Mouse (Mus musculus): ENCODE measurements around the gene Alkbh6.

The Alkbh6 gene

GRCm38 (mm10) chr7:30334563-30334962 is 26.0 kb downstream of the Alkbh6 start:
- no peak for TF ChIP-seq GATA4 (IDR thresholded peaks at IDR 0.05; ENCODE audit: insufficient replicate concordance, low read length)

GRCm38 (mm10) chr7:30335688-30336087 is 27.2 kb downstream of the Alkbh6 start:
- no peak for TF ChIP-seq GATA4 (IDR thresholded peaks at IDR 0.05; ENCODE audit: insufficient replicate concordance, low read length)

GRCm38 (mm10) chr7:30336384-30336783 is 27.9 kb downstream of the Alkbh6 start:
- TF ChIP-seq GATA4 (IDR thresholded peaks at IDR 0.05; ENCODE audit: insufficient replicate concordance, low read length): no peak

- no peak for TF ChIP-seq GATA4 (IDR thresholded peaks at IDR 0.05; ENCODE audit: insufficient replicate concordance, low read length)
Measured at GRCm38 (mm10) chr7:30339432-30340109, 31.1 kb downstream of the Alkbh6 start.

GRCm38 (mm10) chr7:30346635-30347379 is 38.3 kb downstream of the Alkbh6 start:
- no peak for TF ChIP-seq GATA4 (IDR thresholded peaks at IDR 0.05; ENCODE audit: insufficient replicate concordance, low read length)

GRCm38 (mm10) chr7:30347828-30348227 is 39.3 kb downstream of the Alkbh6 start:
- TF ChIP-seq GATA4 (IDR thresholded peaks at IDR 0.05; ENCODE audit: insufficient replicate concordance, low read length): no peak

- TF ChIP-seq GATA4 (IDR thresholded peaks at IDR 0.05; ENCODE audit: insufficient replicate concordance, low read length): no peak
Measured at GRCm38 (mm10) chr7:30353279-30353822, 44.8 kb downstream of the Alkbh6 start.

GRCm38 (mm10) chr7:30354059-30354458 is 45.5 kb downstream of the Alkbh6 start:
- 0 out of 2 replicates have a peak, but pooled peaks have one; percentile 12 for TF ChIP-seq GATA4 (IDR thresholded peaks at IDR 0.05; ENCODE audit: insufficient replicate concordance, low read length)

GRCm38 (mm10) chr7:30358378-30359186 is 50.1 kb downstream of the Alkbh6 start:
- no peak for TF ChIP-seq GATA4 (IDR thresholded peaks at IDR 0.05; ENCODE audit: insufficient replicate concordance, low read length)

GRCm38 (mm10) chr7:30359276-30359865 is 50.9 kb downstream of the Alkbh6 start:
- TF ChIP-seq GATA4 (IDR thresholded peaks at IDR 0.05; ENCODE audit: insufficient replicate concordance, low read length): no peak

GRCm38 (mm10) chr7:30360028-30360427 is 51.5 kb downstream of the Alkbh6 start:
- no peak for TF ChIP-seq GATA4 (IDR thresholded peaks at IDR 0.05; ENCODE audit: insufficient replicate concordance, low read length)

GRCm38 (mm10) chr7:30362652-30363343 is 54.3 kb downstream of the Alkbh6 start, which contains the start of gene Lrfn3:
TSS of gene Lrfn3 (minus strand) at chr7:30362772.
- TF ChIP-seq GATA4 (IDR thresholded peaks at IDR 0.05; ENCODE audit: insufficient replicate concordance, low read length): no peak

- TF ChIP-seq GATA4 (IDR thresholded peaks at IDR 0.05; ENCODE audit: insufficient replicate concordance, low read length): no peak
Measured at GRCm38 (mm10) chr7:30363344-30363738, 54.8 kb downstream of the Alkbh6 start.

Data from liver, adult (tissue).